ENCODE assay signal across 8 mouse cellular contexts in genomic region chr4:62479937-62480708, GRCm38 (mm10). TPM values are rescaled to one million over a fixed set of nuclear protein-coding genes. Genes with fewer than 3 reads are reported as not detected.
DNase-seq lines count a peak whose midpoint lies in the region; ATAC-seq and TF ChIP-seq lines count a peak whose summit lies in the region.

Gene Bspry, plus strand, starts transcription at chr4:62480053.

- ATAC-seq in forebrain, embryonic 13.5 days: peak; percentile 65; the same call in 1 of the 2 replicates
- ATAC-seq in neural tube, embryonic 14.5 days (ENCODE audit: low read depth): peak; percentile 76

- H3K4me3 ChIP-seq in ES-Bruce4 (ENCODE audit: low read depth, low read length): peak within 1 kb of the TSS; percentile 79
- H3K4me3 ChIP-seq in bone marrow macrophage, adult 2 months (ENCODE audit: insufficient read depth, low read length): peak within 1 kb of the TSS; percentile 47
- peak within 1 kb of the TSS; percentile 42 for H3K4me3 ChIP-seq in forebrain, embryonic 13.5 days
- peak within 1 kb of the TSS; percentile 62 for H3K4me3 ChIP-seq in lung, adult 2 months (replicated peaks; ENCODE audit: extremely low read depth, low read depth, low read length)
- peak within 1 kb of the TSS; percentile 39 for H3K4me3 ChIP-seq in neural tube, embryonic 14.5 days (ENCODE audit: low read depth, low read length)

- 2% methylated on average over 69 of the region's 71 CpGs for WGBS in forebrain, embryonic 13.5 days
- 2% methylated on average over 71 of the region's 71 CpGs for WGBS in lung, adult 2 months
- WGBS in neural tube, embryonic 14.5 days: 2% methylated on average over 64 of the region's 71 CpGs

- H3K36me3 ChIP-seq in ES-Bruce4 (ENCODE audit: control insufficient read depth, insufficient read depth, low read length, poor library complexity, severe bottlenecking): no peaks in the 10 kb centered on the region
- no peaks in the 10 kb centered on the region for H3K36me3 ChIP-seq in forebrain, embryonic 13.5 days (ENCODE audit: poor library complexity, severe bottlenecking)
- H3K36me3 ChIP-seq in neural tube, embryonic 14.5 days (ENCODE audit: control insufficient read depth, insufficient read depth, low read length): no peaks in the 10 kb centered on the region

- TF ChIP-seq POLR2A in ES-Bruce4 (IDR thresholded peaks at IDR 0.05; ENCODE audit: insufficient read depth, low read length): peak; percentile 34
- TF ChIP-seq POLR2A in bone marrow macrophage, adult 2 months (IDR thresholded peaks at IDR 0.05; ENCODE audit: borderline replicate concordance, low read depth, low read length): no peak
- no peak for TF ChIP-seq POLR2A in lung, adult 2 months (IDR thresholded peaks at IDR 0.05; ENCODE audit: borderline replicate concordance, extremely low read depth, low read depth, low read length)

- peak within 1 kb of the TSS; percentile 69 for H3K4me2 ChIP-seq in forebrain, embryonic 13.5 days
- peak within 1 kb of the TSS; percentile 60 for H3K4me2 ChIP-seq in neural tube, embryonic 14.5 days (ENCODE audit: low read depth, low read length)

- H3K4me1 ChIP-seq in ES-Bruce4 (ENCODE audit: control insufficient read depth, insufficient read depth, low read length): no peaks in the 10 kb centered on the region
- peaks cover 21% of the 10 kb centered on the region for H3K4me1 ChIP-seq in bone marrow macrophage, adult 2 months (ENCODE audit: control insufficient read depth, insufficient read depth, low read length)
- H3K4me1 ChIP-seq in forebrain, embryonic 13.5 days: peaks cover 10% of the 10 kb centered on the region
- peaks cover 7% of the 10 kb centered on the region for H3K4me1 ChIP-seq in lung, adult 2 months (ENCODE audit: control insufficient read depth, insufficient read depth, low read length)
- H3K4me1 ChIP-seq in neural tube, embryonic 14.5 days (ENCODE audit: control insufficient read depth, insufficient read depth, low read length): no peaks in the 10 kb centered on the region

- 0 out of 2 replicates have a peak within 1 kb of the TSS, but pooled peaks have one; percentile 46 for H3K27ac ChIP-seq in ES-Bruce4 (ENCODE audit: insufficient read depth, low read length)
- H3K27ac ChIP-seq in bone marrow macrophage, adult 2 months (ENCODE audit: insufficient read depth, low read depth, low read length): no peak within 1 kb of the TSS
- H3K27ac ChIP-seq in forebrain, embryonic 13.5 days: no peak within 1 kb of the TSS
- no peak within 1 kb of the TSS for H3K27ac ChIP-seq in neural tube, embryonic 14.5 days (ENCODE audit: low read depth, low read length)

- peak within 1 kb of the TSS; percentile 73 for H3K9ac ChIP-seq in ES-Bruce4 (ENCODE audit: low read depth, poor library complexity, severe bottlenecking)
- H3K9ac ChIP-seq in forebrain, embryonic 13.5 days: peak within 1 kb of the TSS; percentile 39
- no peak within 1 kb of the TSS for H3K9ac ChIP-seq in neural tube, embryonic 14.5 days (replicated peaks; ENCODE audit: low read depth, low read length)

- peaks cover 1% of the 10 kb centered on the region; the same call in 1 of the 2 replicates for H3K27me3 ChIP-seq in ES-Bruce4 (ENCODE audit: control insufficient read depth, insufficient read depth, low read length, poor library complexity, severe bottlenecking)
- H3K27me3 ChIP-seq in forebrain, embryonic 13.5 days: peaks cover 48% of the 10 kb centered on the region
- peaks cover 8% of the 10 kb centered on the region for H3K27me3 ChIP-seq in neural tube, embryonic 14.5 days (ENCODE audit: control insufficient read depth, insufficient read depth, low read length)

- H3K9me3 ChIP-seq in ES-Bruce4 (replicated peaks; ENCODE audit: control insufficient read depth, insufficient read depth, low read length, poor library complexity, severe bottlenecking): no peaks in the 10 kb centered on the region
- H3K9me3 ChIP-seq in forebrain, embryonic 13.5 days (replicated peaks): no peaks in the 10 kb centered on the region
- no peaks in the 10 kb centered on the region for H3K9me3 ChIP-seq in neural tube, embryonic 14.5 days (ENCODE audit: control insufficient read depth, low read length)

- no peak for TF ChIP-seq EP300 in ES-Bruce4 (IDR thresholded peaks at IDR 0.05; ENCODE audit: insufficient read depth, low read depth, low read length)

- DNase-seq in kidney, adult 18-20 months: peak; percentile 80
- peak; percentile 68 for DNase-seq in lung, adult 2 months
- peak; percentile 79 for DNase-seq in urinary bladder, postnatal 14 days (ENCODE audit: low spot score)
- no peak for DNase-seq in layer of hippocampus, adult 9-10 months (ENCODE audit: low spot score)

- TF ChIP-seq CTCF in ES-Bruce4 (IDR thresholded peaks at IDR 0.05; ENCODE audit: low read depth, low read length): no peak
- no peak for TF ChIP-seq CTCF in bone marrow macrophage, adult 2 months (IDR thresholded peaks at IDR 0.05; ENCODE audit: low read depth, low read length)
- no peak for TF ChIP-seq CTCF in lung, adult 2 months (IDR thresholded peaks at IDR 0.05; ENCODE audit: insufficient read depth, low read length)

RNA-seq across cellular contexts. Expression of gene Bspry, which starts in this region (rescaled TPM):
- polyA plus RNA-seq in ES-Bruce4 (2011; ENCODE audit: insufficient read depth, insufficient read length, low read depth, missing spikeins): 18.5 and 18.9 TPM in 2 replicates
- 0.55 TPM in 1 of 2 replicates, not detected in the other for polyA plus RNA-seq in bone marrow macrophage, adult 2 months (2012; ENCODE audit: insufficient read depth, insufficient read length, missing spikeins)
- 0.49 and 0.56 TPM in 2 replicates for polyA plus RNA-seq in forebrain, embryonic 13.5 days (2015; fragmentation: Nextera tagmentation; extraction: Ambion mirVana)
- polyA plus RNA-seq in lung, adult 2 months (2012; rRNA removed): 26.0 and 31.0 TPM in 2 replicates
- polyA plus RNA-seq in neural tube, embryonic 14.5 days (2014; fragmentation: Nextera tagmentation; extraction: Ambion mirVana): 0.60 and 0.91 TPM in 2 replicates

Comparison
In these comparisons a context has a peak if more than half of its experiments do, and no peak if none do; other contexts are left out.
1. RNA of gene Bspry (polyA plus RNA-seq): 26.0 to 31.0 TPM in lung, adult 2 months and 18.5 to 18.9 TPM in ES-Bruce4; 0.60 to 0.91 TPM in neural tube, embryonic 14.5 days, 0.49 to 0.56 TPM in forebrain, embryonic 13.5 days and 0.55 TPM in bone marrow macrophage, adult 2 months; every median in the first group is over 10 times any median in the second.
2. Peak in ATAC-seq, H3K4me3 ChIP-seq, H3K9ac ChIP-seq and H3K4me2 ChIP-seq in forebrain, embryonic 13.5 days; RNA of the gene not detected or under 1 TPM.
3. Peak in ATAC-seq, H3K4me3 ChIP-seq and H3K4me2 ChIP-seq in neural tube, embryonic 14.5 days; RNA of the gene not detected or under 1 TPM.
4. Peak in every context shown above with its lines, with median percentiles within 50 percentile points of each other: H3K4me3 ChIP-seq.